In genomic region chr1:124041559-124041958, GRCm38 (mm10) we compare ENCODE assay signal across 8 mouse cellular contexts. TPM values are rescaled to one million over a fixed set of nuclear protein-coding genes. Genes with fewer than 3 reads are reported as not detected.
DNase-seq lines count a peak whose midpoint lies in the region; ATAC-seq and TF ChIP-seq lines count a peak whose summit lies in the region.

No protein-coding gene starts in this region.

- TF ChIP-seq CTCF in forebrain, postnatal 0 days (IDR thresholded peaks at IDR 0.05; ENCODE audit: low read depth) = peak; percentile 75
- peak; percentile 51 for TF ChIP-seq CTCF in lung, postnatal 0 days (IDR thresholded peaks at IDR 0.05)

- H3K36me3 ChIP-seq in forebrain, postnatal 0 days (ENCODE audit: insufficient read depth) = no peaks in the 10 kb centered on the region
- no peaks in the 10 kb centered on the region for H3K36me3 ChIP-seq in forebrain, embryonic 16.5 days (ENCODE audit: control insufficient read depth, insufficient read depth)
- H3K36me3 ChIP-seq in lung, postnatal 0 days (ENCODE audit: insufficient read depth, low read length) = no peaks in the 10 kb centered on the region

- H3K4me1 ChIP-seq in forebrain, postnatal 0 days (ENCODE audit: insufficient read depth) = no peaks in the 10 kb centered on the region
- H3K4me1 ChIP-seq in forebrain, embryonic 16.5 days (replicated peaks; ENCODE audit: control insufficient read depth, insufficient read depth, low read length) = peaks cover 13% of the 10 kb centered on the region
- no peaks in the 10 kb centered on the region for H3K4me1 ChIP-seq in lung, postnatal 0 days (ENCODE audit: insufficient read depth, low read depth, low read length)

- no peak overlapping the region for H3K27ac ChIP-seq in forebrain, postnatal 0 days (ENCODE audit: low read depth, low read length)
- H3K27ac ChIP-seq in forebrain, embryonic 16.5 days (ENCODE audit: low read length) = no peak overlapping the region
- no peak overlapping the region for H3K27ac ChIP-seq in lung, postnatal 0 days (ENCODE audit: low read length)

- no peak overlapping the region for H3K4me2 ChIP-seq in forebrain, postnatal 0 days (ENCODE audit: low read depth)
- no peak overlapping the region for H3K4me2 ChIP-seq in forebrain, embryonic 16.5 days (ENCODE audit: low read length)
- H3K4me2 ChIP-seq in lung, postnatal 0 days (replicated peaks; ENCODE audit: low read depth, low read length) = no peak overlapping the region

- WGBS in forebrain, postnatal 0 days = 4% methylated on average over 3 of the region's 3 CpGs
- WGBS in forebrain, embryonic 16.5 days = 2% methylated on average over 3 of the region's 3 CpGs
- WGBS in lung, postnatal 0 days = 4% methylated on average over 3 of the region's 3 CpGs

- no peak for ATAC-seq in forebrain, postnatal 0 days
- no peak for ATAC-seq in forebrain, embryonic 16.5 days
- ATAC-seq in lung, postnatal 0 days = no peak

- no peak for TF ChIP-seq EP300 in lung, postnatal 0 days (IDR thresholded peaks at IDR 0.05)

- peak; percentile 71 for DNase-seq in forebrain, postnatal 0 days
- DNase-seq in lung, postnatal 0 days (ENCODE audit: low spot score) = no peak
- no peak for DNase-seq in lung, postnatal 10 days
- peak; percentile 71 for DNase-seq in cerebellum, adult 9-10 months
- DNase-seq in neural tube, embryonic 10.5 days (ENCODE audit: extremely low spot score, low spot score) = peak; percentile 16
- no peak for DNase-seq in lung, adult 18-20 months
- no peak for DNase-seq in natural killer cell, adult 2 months (ENCODE audit: low spot score in 2 of 2)

- H3K27me3 ChIP-seq in forebrain, postnatal 0 days (ENCODE audit: insufficient read depth, low read length) = peaks cover 12% of the 10 kb centered on the region
- H3K27me3 ChIP-seq in forebrain, embryonic 16.5 days (replicated peaks; ENCODE audit: control insufficient read depth, insufficient read depth, low read length) = peaks cover 12% of the 10 kb centered on the region
- H3K27me3 ChIP-seq in lung, postnatal 0 days (replicated peaks; ENCODE audit: insufficient read depth, low read length) = peaks cover 19% of the 10 kb centered on the region

- no peaks in the 10 kb centered on the region for H3K9me3 ChIP-seq in forebrain, postnatal 0 days (ENCODE audit: low read length)
- H3K9me3 ChIP-seq in forebrain, embryonic 16.5 days (ENCODE audit: control insufficient read depth, low read length) = no peaks in the 10 kb centered on the region
- H3K9me3 ChIP-seq in lung, postnatal 0 days (ENCODE audit: low read length) = no peaks in the 10 kb centered on the region

- no peak overlapping the region for H3K9ac ChIP-seq in forebrain, postnatal 0 days
- H3K9ac ChIP-seq in forebrain, embryonic 16.5 days (replicated peaks; ENCODE audit: low read depth, low read length) = no peak overlapping the region
- H3K9ac ChIP-seq in lung, postnatal 0 days (replicated peaks; ENCODE audit: low read depth) = no peak overlapping the region

- H3K4me3 ChIP-seq in forebrain, postnatal 0 days (ENCODE audit: low read depth, low read length) = no peak overlapping the region
- H3K4me3 ChIP-seq in forebrain, embryonic 16.5 days (replicated peaks; ENCODE audit: low read length) = no peak overlapping the region
- H3K4me3 ChIP-seq in lung, postnatal 0 days (ENCODE audit: low read depth, low read length) = no peak overlapping the region

RNA-seq across cellular contexts. Expression of gene Dpp10, which starts 3.8 kb away (rescaled TPM):
- total RNA-seq in forebrain, postnatal 0 days (2014; rRNA removed) = 53.8 and 62.2 TPM in 2 replicates
- 14.0 and 16.4 TPM in 2 replicates for polyA plus RNA-seq in forebrain, postnatal 0 days (2015; fragmentation: Nextera tagmentation; extraction: Ambion mirVana)
- 8.3 and 10.4 TPM in 2 replicates for polyA plus RNA-seq in forebrain, embryonic 16.5 days (2015; fragmentation: Nextera tagmentation; extraction: Ambion mirVana)
- polyA plus RNA-seq in lung, postnatal 0 days (2015; fragmentation: Nextera tagmentation; extraction: Ambion mirVana) = not detected in 2 replicates

Comparison
In these comparisons a context has a peak if more than half of its experiments do, and no peak if none do; other contexts are left out.
1. DNase-seq: peak in forebrain, postnatal 0 days (single experiment), cerebellum, adult 9-10 months (single experiment) and neural tube, embryonic 10.5 days (single experiment); none in lung, postnatal 0 days (single experiment), lung, postnatal 10 days (single experiment), lung, adult 18-20 months (0 of 2) and natural killer cell, adult 2 months (0 of 2).